Mouse (Mus musculus) lung, postnatal 0 days (tissue): ENCODE data around the gene Ogdhl.

Source experiments
- CTCF ChIP-seq: IDR thresholded peaks from 2 replicates; pipeline ENCODE4 v1.5.1; 2016; ENCODE audit warnings: antibody characterized with exemption, mild to moderate bottlenecking
- EP300 ChIP-seq: IDR thresholded peaks from 2 replicates; pipeline ENCODE4 v1.6.1; 2016; ENCODE audit warnings: antibody characterized with exemption, mild to moderate bottlenecking, control low read depth

- no peak for TF ChIP-seq EP300
- TF ChIP-seq CTCF: no peak
These were observed 14.2 kb downstream of the Ogdhl start for GRCm38 (mm10) chr14:32336021-32336420.
